Mouse (Mus musculus) spleen, postnatal 10 days (tissue): ENCODE measurements at regions not wholly inside any gene's neighbourhood (a gene's known extent, or its start where the extent isn't known, plus 50 kb on each side); places are given as distances from the start of the nearest gene placed in this dataset.

ENCODE experiments used
- DNase-seq, 2 experiments: peaks; one replicate each; pipeline ENCODE4 v3.0.0; 2021 to 2022; ENCODE audit warnings: low spot score in 2 of 2

DNA sequence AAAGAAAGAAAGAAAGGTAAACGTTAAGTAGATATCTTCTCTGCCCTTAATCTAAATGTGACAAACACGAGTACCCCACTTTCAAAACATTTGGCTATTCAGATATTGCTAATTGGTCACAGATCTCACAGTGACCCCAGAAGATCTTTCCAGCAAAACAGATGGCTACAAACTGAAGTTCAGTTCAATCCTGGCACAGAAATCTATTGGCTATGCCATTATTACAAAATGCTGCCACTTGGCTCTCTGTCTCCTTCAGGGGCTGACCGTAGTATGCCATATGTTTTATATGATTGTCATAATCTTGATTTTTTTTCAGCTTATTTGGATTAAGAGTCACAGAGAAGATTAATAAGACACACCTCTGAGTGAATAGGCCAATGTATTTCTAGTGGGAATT, 873.2 kb downstream of the Slc22a22 start:
- DNase-seq = no peak

- DNase-seq = no peak
Measured at GRCm38 (mm10) chr15:56592656-56593055, 884.8 kb downstream of the Slc22a22 start.

GRCm38 (mm10) chr15:56580745-56581515, 896.5 kb downstream of the Slc22a22 start:
- DNase-seq = no peak

- DNase-seq = no peak
Measured at GRCm38 (mm10) chr15:56563192-56563591, 914.2 kb downstream of the Slc22a22 start.

- DNase-seq = no peak
Measured at GRCm38 (mm10) chr15:56562785-56563184, 914.6 kb downstream of the Slc22a22 start.

DNA sequence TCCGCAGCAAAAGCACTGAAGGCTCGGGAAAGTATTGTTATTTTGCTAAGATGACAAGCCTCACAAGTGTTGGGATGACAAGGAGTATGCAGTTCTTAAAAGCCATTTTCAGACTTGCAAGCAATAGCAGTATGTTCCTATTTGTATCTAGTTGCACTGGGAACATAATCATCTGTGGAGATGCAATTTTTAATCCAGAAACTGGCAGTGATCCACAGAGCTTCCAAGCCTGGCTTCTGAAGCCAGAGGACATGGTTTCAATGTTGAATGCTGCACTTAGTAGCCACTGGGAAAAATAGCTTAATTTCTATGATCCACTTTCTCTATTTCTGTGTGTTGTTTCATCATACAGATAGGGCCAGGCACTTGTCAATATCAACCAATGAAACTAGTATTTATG, 915.3 kb downstream of the Slc22a22 start:
- DNase-seq = no peak

DNA sequence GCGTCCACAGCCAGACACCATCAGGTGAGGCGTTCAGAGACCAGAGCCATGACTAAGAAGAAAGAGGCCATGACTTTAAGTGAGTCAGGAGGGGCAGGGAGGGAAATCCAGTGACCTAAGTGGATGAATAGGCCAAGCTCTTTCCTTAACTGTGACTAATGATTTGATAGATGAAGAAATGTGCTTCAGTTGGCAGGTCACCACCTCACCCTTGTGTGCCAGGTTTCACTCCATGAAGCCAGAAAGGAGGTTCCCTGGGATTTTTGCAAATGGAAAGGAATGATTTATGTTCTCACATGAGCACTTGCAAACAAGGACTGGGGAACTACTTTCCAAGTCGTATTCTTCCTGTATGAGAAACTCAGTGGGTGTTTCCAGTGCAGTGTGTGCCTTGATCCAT, 923.0 kb downstream of the Slc22a22 start:
- DNase-seq = no peak

DNA sequence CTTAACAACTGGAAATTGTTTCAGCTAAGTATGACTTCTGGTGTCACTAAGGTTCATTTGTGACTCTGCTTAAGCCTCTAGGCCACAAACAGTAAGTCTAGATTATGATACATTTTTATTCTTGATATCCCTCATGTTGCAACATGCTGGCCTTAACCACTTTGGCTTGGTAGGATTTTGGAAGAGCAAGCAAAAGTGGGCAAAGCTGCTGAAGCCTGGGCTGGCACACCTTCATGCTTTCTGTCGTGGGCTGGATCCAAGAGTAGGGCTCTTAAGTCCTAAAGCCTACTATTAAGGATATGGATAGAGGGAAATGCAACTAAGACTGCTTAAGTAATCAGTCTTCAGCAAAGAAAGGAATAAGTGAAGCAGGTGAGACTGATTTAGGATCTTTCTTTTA, 923.6 kb downstream of the Slc22a22 start:
- no peak for DNase-seq

DNA sequence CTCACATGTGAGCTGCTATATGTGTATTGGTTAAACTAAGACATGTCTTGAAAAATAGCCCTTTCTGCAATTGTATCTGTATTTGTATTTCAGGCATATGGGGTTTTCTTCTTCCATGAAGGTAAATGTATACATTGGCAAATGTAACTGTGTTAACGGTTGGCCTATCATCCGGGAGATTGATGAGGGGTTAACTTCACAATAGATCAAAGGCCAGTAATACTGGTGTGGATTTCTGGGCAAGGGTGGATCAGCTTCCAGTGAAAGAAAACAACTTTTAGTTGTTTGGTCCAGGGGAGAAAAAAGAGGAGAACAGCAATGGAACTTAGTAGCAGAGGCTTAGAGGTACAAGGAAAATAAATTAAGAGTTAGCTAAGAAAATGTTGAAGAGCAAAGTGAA, 945.9 kb downstream of the Slc22a22 start:
- DNase-seq = no peak

- no peak for DNase-seq
Measured at GRCm38 (mm10) chr15:56518379-56518778, 959.0 kb downstream of the Slc22a22 start.

DNA sequence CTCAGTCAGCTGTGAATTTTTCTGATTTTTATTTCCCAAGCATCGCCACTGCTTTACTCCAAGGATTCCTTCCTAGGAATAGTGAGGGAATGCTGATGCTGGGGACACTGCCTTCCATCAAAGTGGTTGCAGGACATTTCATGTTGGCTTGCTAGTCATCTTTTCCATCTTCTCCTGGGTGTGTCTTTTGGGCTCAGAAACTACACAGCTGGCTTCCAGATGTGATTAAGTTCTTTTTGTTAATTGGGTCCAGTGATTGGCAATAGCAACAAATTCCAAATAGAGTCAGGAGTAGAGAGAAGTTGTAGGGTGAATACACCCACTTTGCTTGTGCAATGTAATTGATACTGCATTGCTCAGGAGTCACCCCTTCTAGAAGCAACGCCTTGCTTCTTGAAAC, 961.3 kb downstream of the Slc22a22 start:
- no peak for DNase-seq

DNA sequence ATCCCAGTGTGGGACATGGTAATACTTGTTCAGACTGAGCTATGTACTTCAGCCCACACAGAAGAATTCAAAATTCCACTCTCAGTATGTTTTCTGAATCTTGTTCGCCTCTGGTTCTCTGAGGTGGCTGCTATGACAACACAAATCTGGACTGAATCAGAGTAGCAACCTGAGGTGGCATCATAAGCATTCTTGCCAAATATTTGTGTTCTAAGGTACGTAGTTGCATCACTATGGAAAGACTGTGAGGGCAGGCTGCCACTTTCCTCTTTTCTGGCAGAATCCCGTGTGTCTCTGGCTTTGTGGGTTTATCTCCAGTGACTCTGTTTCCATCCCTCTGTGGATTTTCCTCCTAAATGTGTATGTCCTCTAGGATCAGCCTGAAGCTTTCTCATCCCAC, 978.7 kb downstream of the Slc22a22 start:
- DNase-seq = no peak

- no peak for DNase-seq
Measured at GRCm38 (mm10) chr15:56497757-56498156, 979.7 kb downstream of the Slc22a22 start.

- DNase-seq = no peak
Measured at GRCm38 (mm10) chr15:56496355-56496754, 981.1 kb downstream of the Slc22a22 start.

- DNase-seq = no peak
Measured at GRCm38 (mm10) chr15:56485931-56486330, 991.5 kb downstream of the Slc22a22 start.

DNA sequence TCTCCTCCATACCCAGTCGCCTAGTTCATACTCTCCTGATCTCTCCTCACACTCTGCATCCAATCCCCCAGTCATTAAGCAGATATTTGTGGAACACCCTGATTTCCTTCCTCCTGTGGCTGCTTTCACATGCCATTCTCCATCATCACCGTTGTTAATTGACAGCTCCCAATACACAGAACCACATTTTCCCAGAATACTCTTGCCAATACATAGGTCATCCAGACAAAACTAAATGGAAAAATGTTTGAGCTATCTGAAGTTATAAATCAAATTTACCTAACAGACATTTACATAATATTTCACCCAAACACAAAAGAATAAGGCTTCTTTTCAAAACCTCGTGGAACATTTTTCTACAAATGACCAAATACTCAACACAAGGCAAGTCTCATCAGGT, 992.7 kb downstream of the Slc22a22 start:
- no peak for DNase-seq

DNA sequence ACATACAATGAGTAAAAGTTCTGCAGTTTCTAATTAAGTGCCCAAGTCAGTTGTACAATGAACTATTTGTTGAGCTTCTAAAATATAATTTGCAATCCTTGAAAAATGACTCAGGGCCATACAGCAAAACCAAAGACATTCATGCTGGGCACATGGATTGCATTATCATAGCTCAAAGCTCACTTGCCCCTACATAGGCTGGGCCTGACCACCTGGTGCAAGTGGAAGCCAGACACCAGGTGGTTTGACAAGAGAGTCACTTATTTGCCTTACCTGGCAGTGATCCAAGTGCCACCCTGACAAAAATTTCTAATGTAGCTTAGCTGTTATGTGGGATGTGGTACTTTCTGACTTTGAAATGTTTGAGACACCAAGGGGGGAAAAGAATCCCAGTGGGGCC, 997.7 kb downstream of the Slc22a22 start:
- no peak for DNase-seq

GRCm38 (mm10) chr15:56479015-56479414, 998.4 kb downstream of the Slc22a22 start:
- DNase-seq = no peak

DNA sequence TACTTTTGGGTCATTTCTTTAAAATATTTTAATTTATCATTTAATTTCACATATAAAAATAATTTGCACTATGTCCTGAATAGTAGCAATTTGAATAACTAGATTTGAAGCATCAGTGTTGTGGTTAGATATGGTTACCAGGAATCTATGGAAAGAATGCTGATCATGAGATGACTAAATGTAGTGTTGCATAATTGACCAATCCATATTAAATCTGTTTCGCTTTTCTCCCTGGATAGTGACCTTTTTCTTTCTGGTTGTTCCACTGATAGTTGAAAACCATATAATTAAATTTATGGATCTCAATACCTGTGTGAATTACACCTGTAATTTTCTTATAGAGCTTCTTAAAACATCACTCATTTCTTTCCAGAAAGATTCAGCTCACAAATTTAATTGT, 1003.7 kb downstream of the Slc22a22 start:
- DNase-seq = no peak

GRCm38 (mm10) chr15:56451881-56452280, 1025.5 kb downstream of the Slc22a22 start:
- no peak for DNase-seq

DNA sequence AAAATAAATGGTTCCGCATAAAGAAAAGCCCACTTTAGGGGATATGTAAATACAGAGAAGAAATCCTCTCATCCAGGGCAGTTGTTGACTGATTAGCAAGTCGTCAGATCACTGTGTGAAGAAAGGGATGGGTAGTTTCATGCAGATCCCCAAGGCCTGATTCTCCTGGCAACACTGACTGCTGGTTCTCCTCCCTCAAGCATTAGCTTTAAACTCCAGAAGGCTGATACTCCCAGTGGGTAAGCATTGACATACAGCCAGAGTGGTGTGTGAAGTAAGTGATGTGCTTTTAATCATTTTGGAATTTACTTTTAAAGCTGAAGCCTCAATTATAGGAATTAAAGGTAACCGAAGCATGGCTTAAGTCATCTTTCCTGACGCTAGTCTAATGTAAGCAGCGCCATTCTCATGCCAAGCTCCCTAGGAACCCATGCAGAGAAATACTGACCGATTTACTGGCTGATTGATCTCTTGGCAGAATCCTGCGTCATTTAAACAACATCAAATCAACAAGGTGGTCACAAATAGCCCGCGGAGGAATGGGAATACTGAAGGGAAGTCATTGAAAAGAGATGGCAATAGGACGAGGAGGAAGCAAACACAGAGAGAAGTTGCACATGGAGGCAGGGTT, 1029.3 kb downstream of the Slc22a22 start:
- DNase-seq = no peak

DNA sequence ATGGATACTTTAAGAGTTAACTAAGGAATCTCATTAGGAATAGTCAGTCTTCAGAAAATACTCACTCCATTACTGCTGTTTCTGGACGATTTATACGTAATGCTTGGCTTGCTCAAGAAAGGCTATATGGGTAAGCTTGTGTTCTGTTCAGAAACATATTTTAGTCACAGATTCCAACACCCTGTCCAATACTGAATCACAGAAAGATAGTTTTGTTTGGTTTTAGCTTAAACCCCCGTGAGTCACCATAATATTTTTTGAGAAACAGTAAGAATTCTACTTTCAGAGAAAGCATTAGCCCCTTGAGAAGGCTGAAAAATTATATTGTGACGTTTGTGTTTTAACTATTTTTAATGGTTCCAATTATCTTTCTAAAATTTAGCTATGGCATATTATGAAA, 1037.3 kb downstream of the Slc22a22 start:
- no peak for DNase-seq

- DNase-seq = no peak
Measured at GRCm38 (mm10) chr15:56438370-56438769, 1039.1 kb downstream of the Slc22a22 start.

DNA sequence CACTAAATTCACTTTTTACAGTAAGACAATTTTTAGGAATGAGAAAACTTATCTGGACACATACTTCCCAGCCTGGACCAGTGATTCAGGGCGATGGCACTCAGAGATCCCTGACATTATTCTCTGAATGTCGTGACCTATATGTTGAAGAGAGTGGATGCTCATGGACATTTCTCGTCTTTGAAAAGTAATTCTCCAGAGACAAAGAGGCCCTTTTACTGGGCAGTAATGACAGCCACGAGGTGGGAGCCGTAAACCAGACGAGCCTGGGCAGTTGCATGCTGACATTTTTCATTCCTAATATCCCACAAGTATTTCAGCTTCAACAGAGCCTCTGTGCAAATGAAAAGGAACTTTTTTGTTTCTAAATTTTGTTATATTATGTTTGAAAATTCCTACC, 1041.3 kb downstream of the Slc22a22 start:
- no peak for DNase-seq
